Mouse (Mus musculus): Measurements from ENCODE around the gene Pitpnm2.

DNA sequence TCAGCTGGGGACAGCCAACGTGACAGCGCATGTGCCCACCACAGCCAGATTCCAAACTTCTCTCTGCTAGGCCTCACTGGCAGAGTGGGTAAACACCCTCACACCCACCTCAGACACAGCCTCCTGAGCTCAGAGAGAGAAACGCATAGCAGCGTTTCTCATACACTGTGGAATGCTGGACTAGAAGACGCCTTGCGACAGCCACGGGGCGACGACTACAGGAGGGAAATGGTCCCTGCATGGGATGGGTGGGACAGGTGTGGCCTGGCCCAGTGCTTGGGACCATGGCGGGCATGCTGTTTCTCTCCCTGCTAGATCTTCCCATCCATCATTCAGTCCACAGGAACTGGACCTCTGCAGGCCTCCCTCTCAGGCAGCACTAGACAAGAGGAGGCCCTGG, 167.1 kb downstream of the Pitpnm2 start:
- TF ChIP-seq POLR2A (IDR thresholded peaks at IDR 0.05; ENCODE audit: borderline replicate concordance, control insufficient read depth, low read depth, low read length) (no peak), CTCF (IDR thresholded peaks at IDR 0.05; ENCODE audit: control insufficient read depth, insufficient read depth, low read length) (no peak)

Measured in bone marrow, adult 2 months (tissue).